Mouse (Mus musculus) c-Kit-negative CD71-positive TER-119-positive erythroid progenitor cells, embryonic 14.5 days (primary cell): ENCODE measurements around the gene 1700123O20Rik.

ENCODE experiments used
- DNase-seq: peaks from one replicate; pipeline ENCODE4 v3.0.0-alpha.2; 2013; ENCODE audit warnings: low read depth, low spot score

The 1700123O20Rik gene

DNA sequence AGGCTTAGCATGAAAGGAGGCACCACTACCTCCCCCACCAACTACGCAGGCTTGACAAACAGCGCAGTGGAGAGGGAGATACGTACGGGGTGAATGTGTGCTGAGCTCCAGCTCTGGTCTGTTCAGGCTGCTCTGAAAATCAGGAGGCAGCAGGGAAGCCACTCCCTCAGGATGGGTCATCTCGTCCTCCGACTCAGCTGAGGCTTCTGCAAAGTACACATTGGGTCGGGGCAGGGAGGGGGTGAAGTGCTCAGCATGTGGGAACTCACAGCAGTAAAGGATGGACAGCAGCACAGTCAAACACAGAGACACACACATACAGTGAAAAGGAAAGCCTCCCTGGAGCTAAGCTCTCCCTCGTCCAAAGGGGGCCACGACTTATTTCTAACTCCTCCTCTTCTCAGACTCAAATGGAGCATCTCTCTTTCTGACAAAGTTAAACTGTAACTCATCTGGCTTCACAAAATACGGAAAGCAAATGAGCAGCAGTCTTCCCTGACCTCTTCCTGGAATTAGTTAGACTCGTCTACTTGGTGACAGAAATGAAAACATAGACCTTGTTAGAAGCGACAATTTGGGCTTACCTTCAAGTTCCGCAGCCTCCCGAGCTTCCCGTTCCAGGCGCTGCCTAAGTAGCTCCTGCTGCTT, 7.2 kb upstream of the 1700123O20Rik start:
- DNase-seq = no peak

DNA sequence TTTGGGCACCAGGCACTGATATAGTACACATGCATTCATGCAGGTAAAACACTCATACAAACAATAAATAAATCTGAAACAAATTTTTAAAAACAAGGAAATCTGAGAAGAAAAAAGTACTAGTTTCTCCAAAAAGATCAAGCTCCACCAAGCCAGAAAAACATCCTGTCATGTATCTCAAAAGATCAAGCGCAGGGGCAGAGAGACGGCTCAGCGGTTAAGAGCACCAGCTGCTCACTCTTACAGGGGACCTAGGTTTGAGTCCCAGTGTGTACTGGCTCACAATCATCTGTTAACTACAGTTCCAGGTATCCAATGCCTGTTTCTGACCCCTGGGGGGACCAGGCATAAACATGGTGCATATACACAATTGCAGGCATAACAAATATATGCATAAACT, 3.6 kb upstream of the 1700123O20Rik start:
- DNase-seq = no peak

DNA sequence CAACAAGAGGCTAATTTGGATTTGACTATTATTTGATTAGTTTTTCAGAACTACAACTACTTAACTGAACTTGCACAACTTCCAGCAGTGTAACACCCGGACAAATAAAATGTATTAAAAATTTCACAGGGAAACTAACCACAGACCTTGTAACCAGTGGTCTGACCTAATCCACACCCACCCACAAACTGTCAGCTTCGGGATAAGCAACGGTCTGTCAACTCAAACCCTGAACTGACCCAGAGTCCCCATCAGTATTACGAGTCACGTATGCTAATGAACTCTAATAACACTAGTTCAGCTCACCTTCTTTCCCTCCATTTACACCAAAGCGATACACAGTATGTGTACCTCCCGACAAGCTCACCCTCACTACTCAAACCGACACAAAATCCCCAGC, 545 bp upstream of the 1700123O20Rik start:
- no peak for DNase-seq

DNA sequence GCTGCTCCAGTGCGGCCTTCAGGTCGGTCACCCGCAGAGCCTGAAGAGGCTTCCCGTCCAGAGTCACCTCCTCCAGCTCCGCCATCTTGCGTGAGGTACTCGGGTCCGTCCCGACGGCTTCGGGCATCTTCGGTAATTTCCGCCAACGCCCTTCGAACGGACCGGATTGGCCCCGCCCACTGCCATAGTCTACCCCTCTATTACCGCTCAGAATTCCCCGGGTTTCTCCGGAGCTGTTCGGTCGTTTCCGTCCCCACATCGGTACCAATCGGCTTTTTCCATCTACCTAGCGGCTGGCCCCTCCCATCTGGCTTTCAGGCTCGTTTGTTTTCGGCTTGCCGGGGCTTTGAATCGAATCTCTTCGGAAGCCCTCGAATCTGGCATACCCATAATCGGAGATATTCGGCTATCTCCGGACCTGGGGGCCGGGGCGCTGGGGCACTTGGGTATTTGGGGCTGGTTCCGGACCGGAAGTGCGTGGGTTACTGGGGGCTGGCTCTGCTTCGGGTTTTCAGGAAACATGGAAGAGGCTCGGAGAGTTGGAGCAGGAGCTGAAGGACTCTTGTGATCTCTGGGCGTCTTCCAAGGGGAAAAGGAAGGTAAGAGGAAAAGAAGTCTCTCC, 617 bp downstream of the 1700123O20Rik start, which contains the start of gene Acin1:
Gene Acin1 (minus strand): TSS at position 410 of the 622 bp plus-strand sequence.
- DNase-seq = peak; percentile 98

DNA sequence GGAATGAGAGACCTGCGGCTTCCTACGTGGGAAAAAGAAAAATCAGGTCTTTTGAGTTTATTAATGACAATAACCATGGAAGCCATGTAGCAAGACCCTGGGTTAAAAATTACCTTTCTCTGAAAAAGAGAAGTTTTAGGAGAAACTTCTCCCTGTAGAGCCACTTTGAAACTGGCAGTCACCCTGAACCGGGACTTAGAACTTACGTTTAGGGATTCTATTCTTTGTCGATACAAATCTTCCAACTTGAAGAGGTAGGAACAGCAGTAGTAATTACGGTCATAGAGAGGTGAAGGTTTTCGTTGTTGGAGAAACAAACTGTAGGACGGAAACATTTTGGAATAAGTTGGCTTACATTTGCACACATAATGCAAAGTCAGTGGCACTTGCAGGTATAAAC, 1.2 kb downstream of the 1700123O20Rik start:
- DNase-seq = no peak

DNA sequence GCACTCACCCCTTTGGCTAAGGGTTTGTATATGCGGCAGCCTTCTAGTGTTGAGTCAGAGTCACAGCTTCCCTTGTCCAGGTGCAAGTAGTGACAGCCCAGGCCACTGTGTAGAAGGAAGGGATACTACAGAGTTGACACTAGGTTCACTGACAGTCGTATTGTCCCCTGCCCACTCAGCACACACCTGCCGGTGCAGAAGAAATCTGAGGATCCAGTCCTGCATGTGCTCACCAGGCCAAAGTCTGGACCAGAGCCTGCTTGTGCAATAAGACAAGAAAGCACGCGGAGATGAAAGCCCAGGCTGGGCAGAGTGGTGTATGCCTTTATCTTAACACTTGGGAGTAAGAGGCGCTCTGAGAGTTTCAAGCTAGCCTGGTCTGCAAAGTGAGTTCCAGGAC, 9.0 kb downstream of the 1700123O20Rik start:
- no peak for DNase-seq

DNA sequence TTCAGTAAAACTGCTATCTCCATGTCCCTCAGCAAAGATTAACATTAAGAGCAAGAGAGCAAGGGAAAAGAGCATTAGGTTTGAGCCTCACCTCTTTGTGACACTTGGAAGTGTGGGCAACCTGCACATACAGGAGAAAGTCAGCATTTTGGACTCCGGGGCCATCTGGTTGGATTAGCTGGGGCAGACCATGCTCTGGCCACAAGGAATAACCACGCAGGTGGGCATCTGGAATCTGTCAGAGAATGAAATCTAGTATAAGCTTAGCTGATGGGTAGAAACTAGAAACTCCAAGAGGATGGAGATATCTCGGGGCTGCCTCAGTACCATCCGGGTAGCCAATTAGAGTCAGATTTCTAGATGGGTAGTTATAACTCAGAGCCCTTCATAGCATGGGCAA, 10.7 kb downstream of the 1700123O20Rik start:
- DNase-seq = no peak

DNA sequence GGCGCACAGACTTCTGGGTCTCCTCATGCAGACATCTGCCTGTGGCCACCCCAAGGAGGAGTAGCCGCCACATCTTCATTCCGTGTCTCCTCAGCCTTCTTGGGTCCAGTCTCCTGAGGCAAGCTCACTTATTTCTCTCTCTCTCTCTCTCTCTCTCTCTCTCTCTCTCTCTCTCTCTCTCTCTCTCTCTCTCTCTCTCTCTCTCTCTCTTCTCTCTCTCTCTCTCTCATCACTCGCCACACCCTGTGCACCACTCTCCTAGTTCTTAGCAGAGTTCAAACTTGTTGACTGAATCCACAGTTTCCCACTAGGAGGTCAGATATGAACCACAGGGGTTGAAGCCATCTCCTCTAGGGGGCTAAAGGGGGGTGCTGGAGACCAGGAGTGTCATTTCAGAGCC, 12.7 kb downstream of the 1700123O20Rik start, which contains the start of gene Gm29776:
Gene Gm29776 (minus strand): TSS at position 101 of the 400 bp plus-strand sequence.
- no peak for DNase-seq

DNA sequence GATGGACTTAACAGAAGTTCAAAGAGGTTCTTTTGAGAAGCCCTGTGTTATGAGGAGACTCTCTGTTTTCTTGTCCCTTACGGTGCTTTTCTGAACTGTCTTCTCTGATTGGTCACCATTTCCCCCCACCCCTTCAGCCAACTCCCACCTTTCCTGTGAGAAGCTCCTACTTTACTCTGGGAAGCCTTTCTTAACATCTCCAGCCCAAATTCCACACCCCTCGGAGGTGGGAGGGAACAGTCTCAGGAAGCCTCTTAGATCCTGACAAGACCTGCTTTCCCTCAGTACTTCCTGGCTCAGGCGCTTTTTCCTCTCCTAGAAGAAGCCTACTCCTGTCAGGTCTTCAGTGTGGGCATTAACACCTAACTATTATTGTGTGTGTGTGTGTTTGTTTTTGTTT, 13.6 kb downstream of the 1700123O20Rik start:
- no peak for DNase-seq

DNA sequence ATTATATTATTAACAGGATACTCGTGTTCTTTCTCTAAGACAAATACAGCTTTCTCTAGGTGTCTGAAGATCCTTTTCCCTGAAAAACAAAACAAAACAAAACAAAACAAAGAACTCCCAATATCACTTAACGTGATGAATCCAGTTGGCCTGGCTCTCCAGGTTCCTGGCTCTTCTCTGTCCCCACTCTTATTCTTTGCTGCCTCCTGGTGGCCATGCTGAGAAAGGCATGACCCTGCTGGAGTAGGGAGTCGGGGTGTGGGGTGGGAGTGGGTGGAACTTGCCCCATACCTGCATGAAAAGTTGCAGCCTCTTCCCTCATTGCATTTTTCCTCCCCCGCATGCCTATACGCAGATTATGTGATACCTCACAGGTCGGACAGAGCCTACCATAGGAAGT, 15.3 kb downstream of the 1700123O20Rik start:
- peak; percentile 56 for DNase-seq

DNA sequence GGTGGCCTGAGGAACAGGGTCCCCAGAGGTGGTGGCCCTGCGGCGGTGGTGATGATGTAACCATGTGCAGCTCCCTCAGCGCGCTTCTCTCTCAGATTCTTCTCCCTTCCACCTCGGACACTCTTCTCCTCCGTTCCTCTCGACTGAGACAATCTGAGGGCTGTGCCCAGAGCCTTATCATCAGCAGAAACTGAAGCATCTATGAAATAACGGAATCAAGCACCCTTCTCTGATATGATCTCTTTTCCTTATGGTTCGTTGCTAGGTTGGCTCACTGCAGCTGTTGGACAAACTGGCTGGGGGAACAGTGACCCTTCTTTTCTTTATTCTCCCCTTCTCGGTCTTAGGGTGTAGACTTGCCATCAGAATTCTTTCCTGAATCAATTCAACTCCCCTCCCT, 17.2 kb downstream of the 1700123O20Rik start:
- no peak for DNase-seq

DNA sequence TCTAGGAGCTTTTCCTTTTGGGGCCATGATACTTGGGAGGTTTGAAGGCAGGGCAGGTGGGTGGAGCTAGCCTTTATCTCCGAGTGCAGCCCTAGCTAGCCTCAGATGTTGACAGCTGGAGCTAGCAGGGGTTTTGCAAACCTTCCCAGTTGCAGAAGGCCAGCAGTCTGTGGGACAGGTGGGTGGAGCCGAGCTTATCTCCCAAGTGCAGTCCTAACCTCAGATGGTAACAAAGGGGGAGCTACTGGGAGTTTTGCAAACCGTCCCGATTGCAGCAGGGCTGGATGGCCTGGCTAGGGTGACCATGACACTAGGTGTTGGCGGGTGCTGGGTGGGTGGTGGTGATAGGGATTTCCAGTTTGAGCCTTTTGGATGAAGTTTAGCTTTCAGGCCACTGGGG, 19.8 kb downstream of the 1700123O20Rik start:
- DNase-seq = peak; percentile 85

DNA sequence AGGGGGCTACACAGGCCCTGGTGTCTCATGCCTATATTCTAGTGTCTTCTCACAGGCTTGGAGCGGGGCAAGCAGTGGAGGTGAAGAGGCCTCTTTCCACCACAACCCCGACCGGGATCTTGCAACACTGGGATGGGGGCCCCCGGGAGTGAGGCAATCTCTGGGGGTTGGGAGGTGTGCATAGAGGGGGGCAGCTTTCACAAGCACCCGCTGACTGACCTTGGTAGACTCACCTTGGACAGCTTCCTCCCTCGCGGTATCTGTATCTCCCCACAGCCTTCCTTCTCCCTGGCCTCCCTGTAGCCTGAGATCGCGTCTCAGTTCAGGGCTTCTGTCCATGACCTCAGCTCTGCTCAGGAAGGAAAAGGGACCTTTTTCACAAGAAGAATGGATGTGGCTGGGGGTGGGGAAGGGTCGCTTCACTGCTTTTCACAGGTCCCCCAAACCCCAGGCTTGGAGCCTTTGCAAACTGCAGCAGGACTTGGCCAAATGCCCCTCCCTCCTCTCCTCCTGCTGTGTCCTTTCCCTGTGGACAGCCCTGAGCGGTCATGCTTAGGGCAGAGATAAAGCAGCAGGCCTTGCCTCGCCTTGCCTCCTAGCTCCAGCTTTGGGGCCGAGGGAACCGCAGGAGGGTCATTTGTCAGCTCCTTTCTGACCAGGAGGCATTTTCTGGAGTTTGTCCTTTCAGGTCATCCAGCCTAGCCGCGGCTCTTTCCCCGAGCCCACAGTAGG, 20.7 kb downstream of the 1700123O20Rik start:
- no peak for DNase-seq

DNA sequence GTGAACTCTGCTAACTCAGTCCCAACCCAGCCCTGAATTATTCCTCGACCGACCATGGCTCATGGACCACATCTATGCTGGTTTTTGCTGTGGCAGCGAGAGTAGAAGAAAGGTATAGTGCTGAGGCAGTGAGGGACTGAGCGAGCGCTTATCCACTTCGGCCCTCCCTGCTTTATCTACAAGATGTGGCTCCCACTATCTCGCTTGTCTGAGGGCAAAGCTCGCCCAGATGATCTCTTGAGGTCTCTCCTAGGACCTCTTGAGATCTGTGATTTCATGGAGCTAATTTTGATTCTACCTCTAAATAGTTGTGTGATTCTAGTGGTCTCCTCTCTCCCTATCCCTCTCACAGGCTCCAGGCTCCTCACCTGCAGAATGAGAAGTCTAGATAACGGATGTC, 23.0 kb downstream of the 1700123O20Rik start:
- DNase-seq = no peak

DNA sequence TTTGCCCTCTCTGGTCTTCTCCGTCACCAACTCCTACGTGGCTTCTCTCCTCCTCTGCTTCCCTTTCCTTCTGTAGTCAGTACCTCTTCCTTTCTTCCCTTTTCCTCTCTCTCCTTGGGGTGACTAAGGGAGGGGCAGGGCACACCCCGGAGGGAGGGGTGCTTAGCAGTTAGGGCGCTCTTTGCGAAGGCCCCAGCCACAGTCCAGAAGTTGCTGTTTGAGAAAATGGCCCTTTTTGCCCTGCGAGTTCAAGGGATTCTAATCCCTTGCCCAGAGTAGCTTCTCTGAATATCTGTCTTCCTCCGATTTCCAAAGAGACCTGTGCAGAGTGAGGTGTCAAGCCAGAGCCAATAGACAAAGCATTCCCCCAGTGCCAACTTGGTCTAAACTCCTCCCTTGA, 26.1 kb downstream of the 1700123O20Rik start, which contains the start of gene Cebpe:
Gene Cebpe (minus strand): TSS at position 101 of the 400 bp plus-strand sequence.
- DNase-seq = no peak

DNA sequence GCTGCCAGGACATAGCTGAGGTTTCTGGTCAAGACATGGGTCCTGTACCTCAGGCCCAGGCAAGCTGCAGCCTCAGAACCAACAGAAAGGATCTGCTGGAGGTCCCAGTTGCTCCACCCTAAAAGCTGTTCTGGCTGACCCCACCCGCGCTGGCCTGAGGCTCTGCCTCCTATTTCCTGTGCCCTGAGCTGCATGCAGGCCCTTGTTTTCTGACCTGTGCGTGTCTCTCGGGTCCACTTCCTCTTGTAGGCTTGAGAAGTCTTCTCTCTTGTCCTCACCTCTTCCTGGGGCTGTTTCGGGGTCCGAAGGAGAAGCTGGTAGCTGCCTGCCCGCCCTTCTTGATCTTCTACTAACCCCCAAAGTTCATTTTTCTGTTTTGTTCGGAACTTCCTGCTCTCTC, 26.8 kb downstream of the 1700123O20Rik start:
- DNase-seq = no peak

DNA sequence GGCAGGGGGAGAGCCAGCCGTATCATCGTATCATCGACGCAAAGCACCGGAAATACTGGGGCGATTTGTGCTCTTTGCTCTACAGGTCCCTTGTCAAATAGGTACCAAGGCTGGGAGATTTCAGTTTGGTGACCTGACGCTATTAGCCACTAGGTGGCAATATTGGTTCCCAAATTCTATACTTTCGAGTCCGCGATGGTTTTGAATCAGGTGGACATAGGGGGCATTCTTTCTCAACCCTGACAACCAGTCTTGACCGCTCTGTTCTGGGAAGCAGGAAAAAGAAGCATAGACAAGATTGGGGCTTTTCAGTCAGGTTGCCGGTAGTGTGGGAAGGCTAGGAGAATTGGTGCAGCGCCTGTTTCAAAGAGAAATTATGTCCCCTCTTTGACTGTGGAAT, 28.1 kb downstream of the 1700123O20Rik start:
- DNase-seq = peak; percentile 76

DNA sequence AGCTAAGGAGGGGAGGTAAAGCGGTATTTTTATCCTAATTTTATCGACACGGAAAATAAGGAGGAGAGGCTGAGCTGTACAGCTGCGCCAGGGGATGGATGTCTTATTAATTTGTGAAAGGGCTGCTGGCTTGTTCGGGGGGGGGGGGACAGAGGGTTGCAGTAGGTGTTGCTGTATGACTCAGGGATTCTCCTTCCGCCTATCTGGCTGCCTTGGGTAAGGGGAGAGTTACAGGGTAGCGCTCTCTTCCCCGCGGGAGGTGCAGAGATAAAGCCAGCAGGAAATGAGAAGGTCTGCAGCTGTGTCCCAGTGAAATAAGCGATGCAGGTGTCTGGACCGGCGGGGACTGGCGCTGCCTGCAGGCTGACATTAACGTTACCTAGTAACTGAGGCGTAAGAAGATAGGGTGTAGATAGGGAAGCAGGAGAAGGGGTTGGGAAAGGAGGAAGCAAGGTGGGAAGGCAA, 28.6 kb downstream of the 1700123O20Rik start:
- DNase-seq = no peak

DNA sequence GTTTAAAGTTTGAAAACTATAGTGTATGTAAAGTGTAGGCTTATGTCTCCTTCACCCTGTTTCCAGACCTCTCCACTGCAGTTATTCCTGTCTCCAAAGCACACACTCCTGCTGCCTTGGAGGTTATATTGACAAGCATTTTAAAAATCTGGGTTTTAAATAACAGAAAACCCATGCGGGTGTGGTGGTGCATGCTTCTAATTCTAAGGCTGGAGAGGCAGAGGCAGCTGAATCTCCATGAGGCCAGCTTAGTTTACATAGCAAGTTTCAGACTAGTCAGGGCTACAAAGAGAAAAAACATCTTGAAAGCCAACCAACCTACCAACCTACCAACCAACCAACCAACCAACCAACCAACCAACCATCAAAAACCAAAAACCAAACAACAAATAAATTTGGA, 29.4 kb downstream of the 1700123O20Rik start:
- no peak for DNase-seq

DNA sequence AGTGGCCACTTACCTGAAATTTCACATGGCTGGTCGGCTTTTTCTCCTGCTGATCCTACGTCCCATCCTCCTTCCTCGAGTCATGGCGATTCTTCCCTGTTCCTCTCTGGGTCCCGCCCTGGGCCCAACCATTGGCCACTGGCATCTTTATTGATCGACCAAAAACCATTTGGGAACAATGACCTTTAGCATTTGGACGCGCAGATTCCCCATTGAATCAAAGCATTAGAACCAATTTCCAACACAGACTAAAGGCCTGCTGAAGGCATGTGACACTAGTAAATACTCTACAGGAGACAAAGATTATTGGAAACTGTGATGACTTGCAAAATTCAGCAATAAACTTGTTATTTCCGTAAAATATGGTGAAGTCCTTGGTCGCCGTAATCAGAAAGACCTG, 34.0 kb downstream of the 1700123O20Rik start:
- DNase-seq = no peak

DNA sequence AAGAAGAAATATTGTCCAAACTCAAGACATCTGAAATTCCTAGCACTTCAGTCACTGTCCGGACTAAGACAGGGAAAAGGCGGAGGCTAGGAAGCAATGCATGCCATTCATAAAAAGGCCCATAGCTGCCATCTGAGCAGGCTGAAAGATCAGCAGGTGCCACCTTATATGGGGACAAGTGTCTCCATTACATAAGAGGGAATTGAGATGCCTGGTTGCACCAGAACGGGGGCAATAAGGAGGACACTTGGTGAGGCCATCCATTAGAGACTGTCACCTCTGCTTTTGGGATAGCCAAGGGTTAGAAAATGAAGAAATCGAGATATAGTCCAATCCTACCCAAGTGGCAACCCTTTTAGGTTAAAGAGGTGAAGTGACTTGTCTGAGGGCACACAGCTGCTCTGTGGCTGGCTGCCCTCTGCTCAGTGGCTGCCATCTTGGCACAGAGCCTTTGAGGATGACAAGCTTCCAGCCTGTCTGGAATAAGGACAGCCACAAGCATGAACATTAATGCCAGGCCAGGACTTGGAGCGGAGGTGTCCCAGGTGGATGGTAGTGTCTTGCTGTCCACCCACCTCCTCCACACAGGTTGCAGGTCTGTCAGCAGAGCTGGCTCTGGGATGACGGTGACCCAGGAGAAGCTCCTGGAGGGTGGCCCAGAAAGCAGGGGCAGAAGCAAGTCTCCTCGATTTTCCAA, 34.8 kb downstream of the 1700123O20Rik start:
- no peak for DNase-seq

DNA sequence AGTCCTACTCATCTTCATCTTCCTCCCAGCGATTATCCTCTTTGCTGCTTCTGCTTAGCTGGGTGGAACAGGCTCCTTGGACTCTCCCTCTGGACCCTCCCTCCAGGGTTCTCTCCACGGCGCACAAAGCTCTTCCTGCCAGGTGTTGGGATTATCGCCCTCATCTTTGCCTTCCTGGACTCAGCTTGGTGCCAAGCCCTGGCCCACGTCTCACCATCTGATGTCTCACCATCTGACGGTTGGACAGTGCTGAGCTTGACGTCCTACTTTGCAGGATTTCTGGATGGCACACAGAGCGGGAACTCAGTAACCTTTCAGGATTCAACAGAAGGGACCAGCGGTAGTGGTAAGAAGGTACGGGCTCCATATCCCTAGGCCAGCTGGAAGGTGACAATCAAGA, 35.7 kb downstream of the 1700123O20Rik start:
- DNase-seq = no peak
